Mouse (Mus musculus): ENCODE measurements at regions not wholly inside any gene's neighbourhood (a gene's known extent, or its start where the extent isn't known, plus 50 kb on each side); places are given as distances from the start of the nearest gene placed in this dataset.

DNA sequence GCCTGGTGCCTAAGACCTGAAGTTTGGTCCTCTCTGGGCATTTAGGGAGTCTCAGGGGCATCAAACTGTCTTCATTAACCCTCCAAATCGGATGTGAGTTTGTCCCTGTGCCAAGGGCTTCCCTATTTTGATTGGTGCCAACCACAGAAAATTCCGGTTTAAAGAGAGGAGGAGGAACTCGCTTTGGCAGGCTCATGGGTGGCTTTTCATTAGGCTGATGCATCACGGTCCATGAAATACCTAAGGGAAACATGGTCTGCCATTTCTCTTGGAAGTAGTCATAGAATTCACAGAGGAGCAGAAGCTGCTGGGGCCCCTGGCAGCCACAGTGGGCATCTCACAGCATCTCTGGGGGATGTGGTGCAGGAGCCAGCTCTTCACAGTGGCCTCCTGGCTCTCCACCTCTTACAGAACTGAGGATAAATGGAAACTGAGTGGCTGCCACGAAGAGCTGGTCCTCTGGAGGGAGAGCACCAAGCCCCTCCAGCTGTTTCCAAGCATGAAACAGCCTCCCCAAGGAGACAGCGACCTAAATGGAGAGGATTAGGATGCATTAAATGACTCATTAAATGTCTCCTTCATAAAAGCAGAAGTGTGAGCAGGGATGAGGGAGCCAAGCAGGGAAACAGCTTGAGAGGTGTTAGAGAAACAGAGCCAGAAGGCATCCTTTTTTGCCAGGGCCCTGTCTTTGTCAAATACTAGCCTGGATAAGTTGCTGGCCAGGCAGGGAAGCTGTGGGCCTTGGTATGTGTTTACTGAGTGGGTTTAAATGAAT, 277.9 kb downstream of the Glrx3 start:
- no peaks in the 10 kb centered on the region for H3K79me2 ChIP-seq (ENCODE audit: control insufficient read depth, insufficient read depth, low read length, poor library complexity)
- H3K9ac ChIP-seq (ENCODE audit: control insufficient read depth, low read depth, low read length, poor library complexity, severe bottlenecking) = no peak overlapping the region
- no peak overlapping the region for H3K27ac ChIP-seq (ENCODE audit: control insufficient read depth, low read depth, low read length)
- no peak for TF ChIP-seq GABPA (IDR thresholded peaks at IDR 0.05; ENCODE audit: low read depth, low read length)
- no peak for TF ChIP-seq TCF12 (IDR thresholded peaks at IDR 0.05; ENCODE audit: low read depth, low read length)
- no peak for TF ChIP-seq ZNF384 (IDR thresholded peaks at IDR 0.05; ENCODE audit: low read depth, low read length)
- no peak for TF ChIP-seq JUND (IDR thresholded peaks at IDR 0.05; ENCODE audit: low read depth, low read length)
- TF ChIP-seq TBP (IDR thresholded peaks at IDR 0.05; ENCODE audit: low read depth, low read length) = no peak
- TF ChIP-seq SIN3A (IDR thresholded peaks at IDR 0.05; ENCODE audit: low read length) = no peak
- no peak for TF ChIP-seq NRF1 (IDR thresholded peaks at IDR 0.05; ENCODE audit: insufficient read depth, low read depth, low read length, poor library complexity, severe bottlenecking)
- no peak for TF ChIP-seq POLR2A (IDR thresholded peaks at IDR 0.05; ENCODE audit: control insufficient read depth in 1 of 2, insufficient read depth in 1 of 2, low read depth in 1 of 2, low read length in 2 of 2, poor library complexity in 1 of 2)
- no peaks in the 10 kb centered on the region for H3K4me1 ChIP-seq (ENCODE audit: control insufficient read depth in 1 of 2, insufficient read depth in 2 of 2, low read length in 2 of 2)
- DNase-seq (ENCODE audit: low read depth, low spot score) = no peak
- H3K9me3 ChIP-seq (replicated peaks; ENCODE audit: insufficient read depth, low read length) = no peaks in the 10 kb centered on the region
- H3K36me3 ChIP-seq (ENCODE audit: control insufficient read depth in 1 of 2, insufficient read depth in 2 of 2, low read length in 2 of 2) = no peaks in the 10 kb centered on the region
- H3K4me3 ChIP-seq (ENCODE audit: control insufficient read depth in 1 of 2, insufficient read depth in 1 of 2, low read depth in 2 of 2, low read length in 2 of 2) = no peak overlapping the region
- no peaks in the 10 kb centered on the region for H3K27me3 ChIP-seq (ENCODE audit: control insufficient read depth in 1 of 2, insufficient read depth in 2 of 2, low read length in 2 of 2)

DNA sequence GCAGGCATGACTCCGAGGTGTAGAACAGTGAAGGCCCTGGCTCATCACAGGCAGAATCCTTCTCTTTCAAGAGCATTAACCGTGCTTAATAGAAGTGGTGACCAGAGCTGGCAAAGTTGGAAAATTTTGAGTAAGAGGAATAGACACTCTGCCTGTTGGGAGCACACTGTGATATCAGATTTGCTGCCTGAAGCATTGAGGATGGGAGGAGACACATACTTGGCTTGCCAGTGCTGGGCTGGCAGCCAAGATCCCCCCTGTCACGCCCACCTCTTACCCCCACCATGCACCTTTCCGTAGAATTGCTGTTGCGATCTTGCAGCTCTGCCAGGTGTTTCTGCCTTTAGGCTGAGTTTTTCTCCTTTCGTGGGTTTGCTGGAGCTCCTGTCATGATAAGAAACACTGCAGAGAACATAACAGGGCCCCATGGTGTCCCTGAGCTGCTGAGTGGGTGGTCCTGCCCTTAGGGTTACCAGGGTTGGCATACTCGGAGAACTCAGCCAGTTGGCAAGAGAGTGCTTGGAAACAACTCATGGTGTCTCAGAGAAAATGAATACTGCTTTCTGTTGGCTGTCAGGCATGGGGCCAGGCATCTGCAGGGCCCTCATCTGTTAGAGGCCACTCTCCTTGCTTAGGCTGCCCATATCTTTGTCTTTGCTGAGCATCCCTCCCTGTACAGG, 286.1 kb downstream of the Glrx3 start:
- no peaks in the 10 kb centered on the region for H3K9me3 ChIP-seq (replicated peaks; ENCODE audit: insufficient read depth, low read length)
- no peaks in the 10 kb centered on the region for H3K36me3 ChIP-seq (ENCODE audit: control insufficient read depth in 1 of 2, insufficient read depth in 2 of 2, low read length in 2 of 2)
- H3K27ac ChIP-seq (ENCODE audit: control insufficient read depth, low read depth, low read length) = no peak overlapping the region
- TF ChIP-seq MEF2A (IDR thresholded peaks at IDR 0.05; ENCODE audit: extremely low read depth, insufficient replicate concordance, low read depth, low read length, poor library complexity, severe bottlenecking) = no peak
- TF ChIP-seq SMC3 (IDR thresholded peaks at IDR 0.05; ENCODE audit: low read depth, low read length) = no peak
- no peak for TF ChIP-seq ZC3H11A (IDR thresholded peaks at IDR 0.05; ENCODE audit: low read depth, low read length)
- TF ChIP-seq SIN3A (IDR thresholded peaks at IDR 0.05; ENCODE audit: low read length) = no peak
- no peak for TF ChIP-seq MYB (IDR thresholded peaks at IDR 0.05; ENCODE audit: low read depth, low read length)
- no peak for TF ChIP-seq RCOR1 (IDR thresholded peaks at IDR 0.05; ENCODE audit: low read depth, low read length)
- no peak for TF ChIP-seq MAZ (IDR thresholded peaks at IDR 0.05; ENCODE audit: low read depth, low read length)
- no peak for TF ChIP-seq USF1 (IDR thresholded peaks at IDR 0.05; ENCODE audit: low read depth, low read length)
- no peak for TF ChIP-seq ETS1 (IDR thresholded peaks at IDR 0.05; ENCODE audit: low read depth, low read length)
- no peak for TF ChIP-seq ZKSCAN1 (IDR thresholded peaks at IDR 0.05; ENCODE audit: low read depth, low read length)
- no peak for TF ChIP-seq GATA1 (IDR thresholded peaks at IDR 0.05; ENCODE audit: low read depth, low read length)
- TF ChIP-seq UBTF (IDR thresholded peaks at IDR 0.05; ENCODE audit: borderline replicate concordance, insufficient read depth, low read depth, low read length) = no peak
- no peak for TF ChIP-seq USF2 (IDR thresholded peaks at IDR 0.05; ENCODE audit: borderline replicate concordance in 1 of 2, insufficient read depth in 1 of 2, low read depth in 1 of 2, low read length in 2 of 2)
- TF ChIP-seq MAFK (IDR thresholded peaks at IDR 0.05; ENCODE audit: borderline replicate concordance, low read depth, low read length) = no peak
- no peak for TF ChIP-seq TAL1 (IDR thresholded peaks at IDR 0.05; ENCODE audit: low read length)
- no peak for TF ChIP-seq MXI1 (IDR thresholded peaks at IDR 0.05; ENCODE audit: low read depth, low read length)
- DNase-seq (ENCODE audit: low read depth, low spot score) = no peak
- no peak overlapping the region for H3K9ac ChIP-seq (ENCODE audit: control insufficient read depth, low read depth, low read length, poor library complexity, severe bottlenecking)
- no peaks in the 10 kb centered on the region for H3K4me1 ChIP-seq (ENCODE audit: control insufficient read depth in 1 of 2, insufficient read depth in 2 of 2, low read length in 2 of 2)
- H3K79me2 ChIP-seq (ENCODE audit: control insufficient read depth, insufficient read depth, low read length, poor library complexity) = no peaks in the 10 kb centered on the region
- H3K27me3 ChIP-seq (ENCODE audit: control insufficient read depth in 1 of 2, insufficient read depth in 2 of 2, low read length in 2 of 2) = no peaks in the 10 kb centered on the region
- H3K4me3 ChIP-seq (ENCODE audit: control insufficient read depth in 1 of 2, insufficient read depth in 1 of 2, low read depth in 2 of 2, low read length in 2 of 2) = no peak overlapping the region
